Mouse (Mus musculus) heart, postnatal 25 days (tissue): ENCODE measurements around the gene Ndufc1. TPM values are rescaled to one million over a fixed set of nuclear protein-coding genes. Genes with fewer than 3 reads are reported as not detected.
"Not testable (repeated sequence)": the region's sequence is repeated elsewhere in the genome, so short reads cannot be mapped to it uniquely, and the experiment has no call there.

Source experiments
- DNase-seq: peaks from one replicate; pipeline ENCODE4 v3.0.0; 2022; ENCODE audit warnings: low spot score
- intact Hi-C: fragments of 180-260 bp; cut with DNase I; formaldehyde crosslinking; loops from one replicate; pipeline ENCODE4 v1.15.1; 2025
- total RNA-seq, 2 experiments: library from RNA; stranded (reverse); gene quantifications; 2 replicates each; pipeline ENCODE4 v1.2.3; 2021

Gene Ndufc1
- total RNA-seq, 2 experiments from 2014 or later = 1,646 to 1,675 TPM

DNA sequence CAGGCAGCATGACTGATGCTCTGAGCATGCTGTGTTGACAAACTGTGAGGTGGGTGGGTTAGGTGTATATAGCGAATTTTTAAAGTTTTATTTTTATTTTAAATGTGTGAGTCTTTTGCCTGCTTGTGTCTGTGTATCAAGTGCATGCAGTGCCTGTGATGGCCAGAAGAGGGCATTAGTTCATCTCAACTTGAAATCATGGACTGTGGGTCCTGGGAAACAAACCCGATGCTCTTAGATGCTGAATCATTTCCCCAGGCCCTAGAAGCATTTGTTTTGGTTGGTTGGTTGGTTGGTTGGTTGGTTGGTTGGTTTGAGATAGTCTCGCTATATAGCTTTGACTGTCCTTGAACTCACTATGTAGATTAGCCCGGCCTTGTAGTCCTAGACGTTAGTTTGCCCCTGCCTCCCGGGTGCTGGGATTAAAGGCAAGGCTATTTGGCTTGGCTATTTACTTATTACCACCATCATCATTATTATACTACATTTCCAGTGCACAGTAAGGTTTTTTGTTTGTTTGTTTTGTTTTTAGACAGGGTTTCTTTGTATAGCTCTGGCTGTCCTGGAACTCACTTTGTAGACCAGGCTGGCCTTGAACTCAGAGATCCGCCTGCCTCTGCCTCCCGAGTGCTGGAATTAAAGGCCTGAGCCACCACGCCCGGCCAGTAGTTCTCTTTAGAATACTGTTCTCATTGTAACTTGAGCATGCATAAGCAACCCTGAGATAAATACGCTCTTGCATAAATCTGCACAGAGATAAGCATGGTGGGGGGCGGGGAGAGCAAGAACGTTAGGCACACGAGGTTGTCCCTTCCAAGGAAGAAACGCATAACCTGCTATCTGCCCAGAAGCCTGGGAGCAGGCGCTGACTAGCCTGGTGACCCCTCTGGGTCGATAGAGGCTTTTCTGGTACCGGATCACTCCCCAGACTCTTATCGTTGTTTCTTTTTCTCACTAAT, 33.2 kb downstream of the Ndufc1 start:
- intact Hi-C loops = loop anchor here (2.0 to 5.0 kb wide), 2 partner anchors 21 to 37 kb away; partner anchors contain the start of gene Mgarp
- no peak for DNase-seq

DNA sequence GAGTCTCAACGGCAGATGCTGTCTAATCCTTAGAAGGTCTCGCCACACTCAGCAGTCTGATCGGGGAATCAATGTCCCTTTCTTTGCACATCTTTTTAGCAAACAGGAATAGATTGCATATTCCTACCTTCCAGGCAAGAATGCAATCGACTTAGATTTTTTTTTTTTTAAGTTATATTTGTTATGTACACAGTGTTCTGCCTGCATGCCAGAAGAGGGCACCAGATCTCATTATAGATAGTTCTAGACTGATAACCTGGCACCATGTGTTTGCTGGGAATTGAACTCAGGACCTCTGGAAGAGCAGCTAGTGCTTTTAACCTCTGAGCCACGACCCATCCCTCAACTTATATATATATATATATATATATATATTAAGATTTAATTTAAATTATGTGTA, 35.2 kb downstream of the Ndufc1 start:
- intact Hi-C loops = no loop called here
- DNase-seq = no peak

DNA sequence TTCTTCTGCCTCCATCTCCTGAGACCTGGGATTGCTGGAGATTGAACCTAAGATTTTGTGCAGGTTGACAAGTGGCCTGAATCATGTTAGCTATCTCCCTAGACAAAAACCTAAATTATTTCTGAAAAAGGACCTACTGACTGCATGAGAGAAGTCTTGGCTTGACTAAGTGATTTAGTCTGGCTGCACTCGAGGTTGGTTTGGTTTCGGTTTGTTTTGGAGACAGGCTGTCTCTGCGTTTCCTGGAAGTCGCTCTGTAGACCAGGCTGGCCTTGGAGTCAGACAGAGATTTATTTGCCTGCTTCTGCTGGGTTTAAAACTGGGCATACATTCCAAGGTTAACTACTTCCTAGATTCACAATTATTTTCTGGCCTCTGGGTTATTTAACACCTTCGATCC, 35.9 kb downstream of the Ndufc1 start:
- intact Hi-C loops = no loop called here
- no peak for DNase-seq

- intact Hi-C loops = no loop called here
- DNase-seq = no peak
Measured at GRCm38 (mm10) chr3:51371826-51372225, 37.0 kb downstream of the Ndufc1 start.

- intact Hi-C loops = loop anchor here (5.0 to 10.0 kb wide), 2 partner anchors 39 to 213 kb away; partner anchors contain the start of gene Ndufc1
- DNase-seq = no peak
Measured at GRCm38 (mm10) chr3:51368011-51368410, 40.8 kb downstream of the Ndufc1 start.

- DNase-seq = no peak
- intact Hi-C loops = loop anchor here (5.0 to 10.0 kb wide), 2 partner anchors 40 to 212 kb away; partner anchors contain the start of gene Ndufc1
Measured at GRCm38 (mm10) chr3:51366926-51367325, 41.9 kb downstream of the Ndufc1 start.

DNA sequence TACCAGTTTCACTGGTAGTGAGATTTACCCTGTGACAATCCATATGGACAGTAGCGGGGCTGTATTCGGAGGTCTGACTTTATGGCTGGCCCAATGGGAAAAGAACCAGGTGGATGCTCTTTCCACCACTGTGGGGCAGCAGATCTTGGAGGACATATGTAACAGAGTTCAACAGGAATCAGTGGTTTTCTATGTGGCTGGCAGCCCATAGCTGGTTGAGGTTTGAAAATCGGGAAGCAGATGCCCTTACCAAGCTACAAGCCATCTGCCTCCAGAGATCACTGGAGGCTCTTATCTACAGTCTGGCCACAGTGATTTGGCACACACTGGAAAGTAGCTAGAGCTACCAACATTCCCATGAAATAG, 43.3 kb downstream of the Ndufc1 start:
- no peak for DNase-seq
- intact Hi-C loops = loop anchor here (1.0 to 10.0 kb wide), 4 partner anchors 42 to 211 kb away; partner anchors contain the start of gene Ndufc1

DNA sequence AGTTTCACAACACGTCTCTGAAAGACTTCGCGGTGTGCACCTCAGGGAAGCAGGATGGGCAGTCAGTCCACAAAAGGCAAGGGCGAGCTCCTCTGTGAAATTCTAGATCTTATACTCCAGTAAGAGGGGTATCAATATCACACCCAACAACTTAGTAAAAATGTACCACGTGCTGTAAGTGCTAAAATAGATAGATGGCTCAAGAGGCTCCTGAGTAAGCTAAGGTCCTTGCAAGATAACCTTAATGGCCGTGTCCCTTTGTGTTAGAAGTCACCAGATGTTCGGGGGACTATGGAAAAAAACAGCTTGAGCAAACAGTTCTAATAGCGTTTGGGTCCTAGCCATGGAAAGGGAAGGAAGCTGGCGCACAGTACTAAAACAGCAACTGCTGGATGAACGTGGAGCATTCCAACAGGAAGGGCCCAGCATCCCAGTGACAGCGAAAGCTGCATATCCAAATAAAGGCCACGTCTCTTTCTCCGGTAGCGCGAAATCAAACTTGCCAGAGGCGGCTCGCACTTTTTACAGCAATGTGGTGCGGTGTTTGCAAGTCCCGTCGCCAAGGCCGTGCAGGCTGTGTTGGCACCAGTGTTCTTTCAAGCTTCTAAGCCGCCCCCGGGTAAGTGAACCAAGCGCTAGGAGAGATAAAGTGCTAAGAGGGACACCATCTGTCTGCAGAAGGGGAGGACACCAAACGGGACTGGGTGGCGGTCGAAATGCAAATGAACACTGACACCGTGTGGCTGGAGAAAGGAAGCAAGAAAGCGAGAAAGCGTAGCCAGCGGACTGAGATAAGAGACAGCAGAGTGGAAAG, 43.9 kb downstream of the Ndufc1 start:
- intact Hi-C loops = loop anchor here (1.0 to 10.0 kb wide), 4 partner anchors 42 to 210 kb away; partner anchors contain the start of gene Ndufc1

GRCm38 (mm10) chr3:51361066-51361465, 47.7 kb downstream of the Ndufc1 start:
- no peak for DNase-seq
- intact Hi-C loops = loop anchor here (10.0 kb wide), 1 partner anchor 206 kb away; no protein-coding TSS in a partner anchor

More for the DNA sequence above, 43.9 kb downstream of the Ndufc1 start:
- DNase-seq = peak; percentile 64

- intact Hi-C loops = loop anchor here (10.0 kb wide), 1 partner anchor 205 kb away; no protein-coding TSS in a partner anchor
- DNase-seq = no peak
Measured at GRCm38 (mm10) chr3:51359558-51360307, 49.1 kb downstream of the Ndufc1 start.

GRCm38 (mm10) chr3:51358660-51359557, 49.9 kb downstream of the Ndufc1 start:
- intact Hi-C loops = no loop called here
- peak; percentile 34 for DNase-seq

DNA sequence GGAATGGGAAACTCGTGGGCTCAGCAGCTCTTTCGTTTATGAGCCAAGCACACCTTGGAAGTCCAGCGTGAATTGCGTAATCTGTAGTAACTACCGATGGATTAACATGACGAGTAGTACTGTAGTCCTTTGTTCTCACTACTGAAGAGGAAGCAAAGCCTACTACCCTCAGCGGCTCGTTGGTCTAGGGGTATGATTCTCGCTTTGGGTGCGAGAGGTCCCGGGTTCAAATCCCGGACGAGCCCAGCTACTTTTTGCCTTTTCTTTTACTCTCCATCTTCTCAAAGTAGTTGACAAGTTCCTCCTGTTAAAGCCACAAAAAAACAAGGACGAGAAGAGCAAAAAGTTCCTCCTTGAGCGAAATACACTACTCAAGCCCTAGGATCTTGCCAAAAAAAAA, 50.6 kb downstream of the Ndufc1 start:
- DNase-seq = no peak
- intact Hi-C loops = no loop called here

DNA sequence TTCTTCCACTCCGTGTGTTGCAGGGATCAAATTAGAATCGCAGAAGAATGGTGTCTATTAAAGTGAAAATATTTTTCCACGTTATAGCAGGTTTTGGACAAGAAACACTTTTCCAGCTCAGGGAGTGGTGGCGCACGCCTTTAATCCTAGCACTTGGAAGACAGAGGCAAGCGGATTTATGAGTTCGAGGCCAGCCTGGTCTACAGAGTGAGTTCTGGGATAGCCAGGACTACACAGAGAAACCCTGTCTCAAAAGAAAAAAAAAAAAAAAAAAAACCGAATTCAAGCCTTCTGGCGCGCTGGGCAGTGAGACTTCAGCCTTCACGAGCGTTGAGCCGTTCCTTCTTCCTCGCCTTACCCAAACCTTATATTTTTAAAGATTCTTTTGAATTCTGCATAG, 51.2 kb downstream of the Ndufc1 start:
- intact Hi-C loops = loop anchor here (2.0 kb wide), 1 partner anchor 15 kb away; no protein-coding TSS in a partner anchor
- no peak for DNase-seq

DNA sequence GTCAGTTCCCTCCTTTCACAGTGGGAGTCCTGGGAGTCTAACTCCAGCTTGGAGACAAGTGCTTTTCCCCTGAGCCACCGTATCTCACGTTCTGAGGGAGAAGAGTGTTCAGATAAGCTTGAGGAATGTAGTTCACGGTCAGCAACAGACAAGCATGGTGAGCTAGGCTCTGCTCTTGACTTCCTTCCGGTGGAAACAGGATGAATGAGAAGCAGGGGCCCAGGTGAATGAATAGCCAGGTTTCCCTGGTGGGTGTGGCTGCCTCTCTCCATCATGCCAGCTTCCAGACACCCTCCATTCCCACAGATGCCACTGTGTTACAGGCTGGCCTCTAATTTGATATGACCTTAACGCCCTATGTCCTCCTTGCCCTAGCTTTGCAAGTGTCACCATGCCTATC, 51.7 kb downstream of the Ndufc1 start:
- no peak for DNase-seq
- intact Hi-C loops = loop anchor here (2.0 kb wide), 1 partner anchor 14 kb away; no protein-coding TSS in a partner anchor

- intact Hi-C loops = loop anchor here (5.0 kb wide), 1 partner anchor 123 kb away; no protein-coding TSS in a partner anchor
- not testable (repeated sequence) for DNase-seq
Measured at GRCm38 (mm10) chr3:51354956-51355355, 53.8 kb downstream of the Ndufc1 start.
